23 mouse cellular contexts compared by ENCODE assay signal in genomic region chr11:85194206-85194605, GRCm38 (mm10). TPM values are rescaled to one million over a fixed set of nuclear protein-coding genes. Genes with fewer than 3 reads are reported as not detected.
"Had no signal": no experiment of that assay in that cellular context is flagged by ENCODE, and none has a peak within 500 bp of the region (broad histone marks: within the 10 kb centered on the region; RNA-seq: fewer than 3 reads in every experiment).

No protein-coding gene starts in this region.

- H3K4me3 ChIP-seq: neural tube, embryonic 12.5 days; neural tube, embryonic 13.5 days; neural tube, embryonic 15.5 days; stomach, embryonic 15.5 days had no signal

- H3K27me3 ChIP-seq: neural tube, embryonic 12.5 days; neural tube, embryonic 13.5 days; neural tube, embryonic 15.5 days; stomach, embryonic 15.5 days had no signal

- H3K4me2 ChIP-seq: neural tube, embryonic 12.5 days; neural tube, embryonic 13.5 days; neural tube, embryonic 15.5 days; stomach, embryonic 15.5 days had no signal

- H3K27ac ChIP-seq: neural tube, embryonic 12.5 days; neural tube, embryonic 13.5 days; neural tube, embryonic 15.5 days; stomach, embryonic 15.5 days; stomach, postnatal 0 days had no signal

- H3K9me3 ChIP-seq: neural tube, embryonic 12.5 days; neural tube, embryonic 13.5 days; neural tube, embryonic 15.5 days; stomach, embryonic 15.5 days had no signal

- DNase-seq: retina, postnatal 1 day; right cerebral cortex, adult 18-20 months; right cerebral cortex, postnatal 14 days; right cerebral cortex, postnatal 25 days; right cerebral cortex, postnatal 4 days; spleen, adult 18-20 months; thymus, adult 18-20 months; thymus, adult 2 months; thymus, postnatal 14 days; thymus, postnatal 25 days; thymus, postnatal 36 days; thymus, postnatal 4 days had no signal

- H3K4me1 ChIP-seq: neural tube, embryonic 12.5 days; neural tube, embryonic 13.5 days; neural tube, embryonic 15.5 days; stomach, embryonic 15.5 days had no signal

- H3K9ac ChIP-seq: neural tube, embryonic 12.5 days; neural tube, embryonic 13.5 days; neural tube, embryonic 15.5 days; stomach, embryonic 15.5 days had no signal

RNA-seq across cellular contexts. Expression of gene 1700125H20Rik, which starts 24.0 kb away (rescaled TPM):
- total RNA-seq: neutrophil, adult 5-6 weeks had no signal
- polyA plus RNA-seq: small intestine, adult 2 months; spleen, adult 2 months; stomach, embryonic 14.5 days; stomach, embryonic 15.5 days; stomach, embryonic 16.5 days; stomach, postnatal 0 days; thymus, adult 2 months; urinary bladder, adult 2 months had no signal
